Mouse (Mus musculus): ENCODE measurements around the gene Ccl7.

DNA sequence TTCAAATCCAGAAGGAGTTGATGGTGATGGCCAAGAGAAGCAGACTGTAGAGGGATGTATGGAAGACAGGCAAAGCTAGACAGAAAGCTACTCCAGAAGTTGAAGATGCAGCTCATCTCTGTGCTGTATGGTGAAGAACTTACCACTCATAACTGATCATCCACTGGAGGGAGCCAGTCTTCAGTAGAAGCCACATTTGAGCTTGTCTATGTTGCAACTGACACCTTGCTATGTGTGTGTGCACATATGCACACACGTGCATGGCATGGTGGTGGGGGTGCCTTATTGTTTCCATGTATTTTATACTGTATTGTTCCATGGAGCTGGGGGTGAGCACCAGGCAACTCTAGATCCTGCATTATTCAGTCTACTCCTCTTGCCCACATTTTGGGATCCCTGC lies 26.9 kb downstream of the Ccl7 start:
- TF ChIP-seq ZC3H11A (IDR thresholded peaks at IDR 0.05; ENCODE audit: borderline replicate concordance, low read depth, low read length) (no peak), CHD2 (IDR thresholded peaks at IDR 0.05; ENCODE audit: low read depth, low read length) (no peak), MAFK (IDR thresholded peaks at IDR 0.05; ENCODE audit: insufficient read depth, low read depth, low read length) (no peak), HCFC1 (IDR thresholded peaks at IDR 0.05; ENCODE audit: borderline replicate concordance, insufficient read depth, low read length) (no peak), ZNF384 (IDR thresholded peaks at IDR 0.05; ENCODE audit: low read depth, low read length) (no peak)

Data from ES-E14 (cell line).